Mouse (Mus musculus) retina, postnatal 1 day (tissue): ENCODE measurements around the gene Pdlim7.
A peak's percentile ranks its signal among the peaks of the same experiment; 100 is the strongest.

ENCODE experiments used
- DNase-seq: peaks from one replicate; pipeline ENCODE4 v3.0.0-alpha.2; 2012

Pdlim7 gene

GRCm38 (mm10) chr13:55516955-55517354 lies 3.5 kb upstream of the Pdlim7 start:
- DNase-seq = peak; percentile 87

GRCm38 (mm10) chr13:55513828-55514227 lies 352 bp upstream of the Pdlim7 start:
- no peak for DNase-seq

GRCm38 (mm10) chr13:55512379-55513031 lies 971 bp downstream of the Pdlim7 start:
- peak; percentile 63 for DNase-seq

GRCm38 (mm10) chr13:55511492-55511861 lies 2.0 kb downstream of the Pdlim7 start:
- DNase-seq = no peak

- peak; percentile 90 for DNase-seq
Observed at GRCm38 (mm10) chr13:55510668-55511491, 2.6 kb downstream of the Pdlim7 start.

GRCm38 (mm10) chr13:55510332-55510667 lies 3.2 kb downstream of the Pdlim7 start:
- DNase-seq = no peak

- DNase-seq = no peak
Observed at GRCm38 (mm10) chr13:55508531-55508930, 4.9 kb downstream of the Pdlim7 start.

GRCm38 (mm10) chr13:55507877-55508276 lies 5.6 kb downstream of the Pdlim7 start:
- DNase-seq = peak; percentile 32

- no peak for DNase-seq
Observed at GRCm38 (mm10) chr13:55506697-55507096, 6.8 kb downstream of the Pdlim7 start.

- DNase-seq = no peak
Observed at GRCm38 (mm10) chr13:55505810-55506209, 7.7 kb downstream of the Pdlim7 start.

- no peak for DNase-seq
Observed at GRCm38 (mm10) chr13:55504390-55504789, 9.1 kb downstream of the Pdlim7 start.

- no peak for DNase-seq
Observed at GRCm38 (mm10) chr13:55502405-55502804, 11.1 kb downstream of the Pdlim7 start.

GRCm38 (mm10) chr13:55500575-55500974 lies 12.9 kb downstream of the Pdlim7 start:
- DNase-seq = no peak

- DNase-seq = no peak
Observed at GRCm38 (mm10) chr13:55498906-55499305, 14.6 kb downstream of the Pdlim7 start.

- no peak for DNase-seq
Observed at GRCm38 (mm10) chr13:55496661-55497060, 16.8 kb downstream of the Pdlim7 start.

- peak; percentile 43 for DNase-seq
Observed at GRCm38 (mm10) chr13:55495702-55496101, 17.8 kb downstream of the Pdlim7 start.

GRCm38 (mm10) chr13:55494883-55495621 lies 18.4 kb downstream of the Pdlim7 start:
- DNase-seq = no peak

- DNase-seq = no peak
Observed at GRCm38 (mm10) chr13:55494257-55494656, 19.2 kb downstream of the Pdlim7 start.

- peak; percentile 87 for DNase-seq
Observed at GRCm38 (mm10) chr13:55487578-55488498, 25.6 kb downstream of the Pdlim7 start, which contains the start of gene Dbn1. Dbn1 (minus strand) TSS chr13:55488111.

- DNase-seq = peak; percentile 72
Observed at GRCm38 (mm10) chr13:55486916-55487577, 26.4 kb downstream of the Pdlim7 start.

- DNase-seq = peak; percentile 56
Observed at GRCm38 (mm10) chr13:55486029-55486794, 27.3 kb downstream of the Pdlim7 start.
